Mouse (Mus musculus) myocyte (in vitro differentiated cells): ENCODE measurements at regions not wholly inside any gene's neighbourhood (a gene's known extent, or its start where the extent isn't known, plus 50 kb on each side); places are given as distances from the start of the nearest gene placed in this dataset.

ENCODE experiments used
- CEBPB ChIP-seq: IDR thresholded peaks from 2 replicates; pipeline ENCODE4 v1.6.1; 2011; ENCODE audit warnings: mild to moderate bottlenecking, moderate library complexity; ENCODE audit not compliant: poor library complexity, insufficient read depth, severe bottlenecking
- POLR2A ChIP-seq: IDR thresholded peaks from one replicate; pipeline ENCODE4 v1.6.1; 2011; ENCODE audit warnings: low read depth, mild to moderate bottlenecking, control low read depth, moderate library complexity; ENCODE audit not compliant: insufficient read length
- TCF12 ChIP-seq: IDR thresholded peaks from one replicate; pipeline ENCODE4 v1.6.1; 2011; ENCODE audit warnings: mild to moderate bottlenecking, control low read depth; ENCODE audit not compliant: poor library complexity, insufficient read depth, severe bottlenecking
- USF1 ChIP-seq: IDR thresholded peaks from one replicate; pipeline ENCODE4 v1.6.1; 2011; ENCODE audit warnings: low read depth, mild to moderate bottlenecking, control low read depth, moderate library complexity

DNA sequence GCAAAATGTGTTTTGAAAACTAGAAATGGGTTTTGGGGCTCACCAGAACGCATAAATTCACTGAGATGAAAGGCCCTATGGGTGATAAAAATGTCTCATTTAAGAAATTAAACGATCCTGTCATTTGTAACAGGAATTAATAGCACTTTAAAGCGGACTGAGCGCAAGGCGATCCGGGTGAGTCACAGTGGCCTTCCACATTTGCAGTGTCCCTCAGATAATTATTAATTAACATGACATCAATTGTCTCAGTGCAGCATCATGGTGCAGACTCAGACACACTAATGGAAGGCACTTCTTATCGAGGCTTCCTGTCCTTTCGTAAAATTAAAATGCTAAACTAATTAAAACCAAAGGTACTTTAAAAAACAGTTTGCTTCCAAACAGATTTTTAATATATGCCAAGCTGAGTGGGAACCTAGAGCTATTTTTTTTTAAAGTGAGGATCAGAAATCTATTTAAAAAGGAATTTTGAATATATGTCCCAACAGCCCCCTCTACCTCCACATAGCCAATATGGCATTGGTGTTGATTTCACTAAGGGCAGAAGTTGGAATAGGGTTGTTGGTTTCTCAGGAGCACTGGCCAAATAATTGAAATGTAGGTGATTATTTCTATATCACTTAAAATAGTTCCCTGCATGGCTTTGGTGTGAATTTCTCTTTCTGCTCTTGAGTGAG, 262.0 kb upstream of the Id2 start:
- TF ChIP-seq TCF12 (no peak), CEBPB (no peak), POLR2A (no peak), USF1 (no peak)
